ENCODE assay signal across 10 mouse cellular contexts in genomic region chr10:126972988-126973387, GRCm38 (mm10). TPM values are rescaled to one million over a fixed set of nuclear protein-coding genes. Genes with fewer than 3 reads are reported as not detected.
DNase-seq lines count a peak whose midpoint lies in the region; ATAC-seq and TF ChIP-seq lines count a peak whose summit lies in the region.
"Had no signal": no experiment of that assay in that cellular context is flagged by ENCODE, and none has a peak within 500 bp of the region (broad histone marks: within the 10 kb centered on the region; RNA-seq: fewer than 3 reads in every experiment).

No protein-coding gene starts in this region.

- no peak overlapping the region for H3K4me2 ChIP-seq in kidney, postnatal 0 days (ENCODE audit: low read length)
- H3K4me2 ChIP-seq in embryonic facial prominence, embryonic 14.5 days (ENCODE audit: low read depth, low read length) = no peak overlapping the region
- H3K4me2 ChIP-seq in stomach, embryonic 14.5 days (replicated peaks; ENCODE audit: low read depth, low read length) = no peak overlapping the region

- no peaks in the 10 kb centered on the region for H3K9me3 ChIP-seq in kidney, postnatal 0 days (replicated peaks; ENCODE audit: low read length)
- H3K9me3 ChIP-seq in embryonic facial prominence, embryonic 14.5 days (ENCODE audit: control insufficient read depth, low read length) = no peaks in the 10 kb centered on the region
- no peaks in the 10 kb centered on the region for H3K9me3 ChIP-seq in stomach, embryonic 14.5 days (ENCODE audit: control insufficient read depth, low read depth, low read length)

- peaks cover 23% of the 10 kb centered on the region for H3K4me1 ChIP-seq in kidney, postnatal 0 days (replicated peaks; ENCODE audit: insufficient read depth, low read length)
- peaks cover 24% of the 10 kb centered on the region for H3K4me1 ChIP-seq in embryonic facial prominence, embryonic 14.5 days (ENCODE audit: control insufficient read depth, insufficient read depth, low read length)
- H3K4me1 ChIP-seq in stomach, embryonic 14.5 days (ENCODE audit: control insufficient read depth, insufficient read depth, low read length) = peaks cover 43% of the 10 kb centered on the region

- no peaks in the 10 kb centered on the region for H3K27me3 ChIP-seq in kidney, postnatal 0 days (ENCODE audit: insufficient read depth, low read length)
- H3K27me3 ChIP-seq in embryonic facial prominence, embryonic 14.5 days (replicated peaks; ENCODE audit: control insufficient read depth, insufficient read depth, low read length) = no peaks in the 10 kb centered on the region
- no peaks in the 10 kb centered on the region for H3K27me3 ChIP-seq in stomach, embryonic 14.5 days (ENCODE audit: control insufficient read depth, insufficient read depth, low read length)

- H3K27ac ChIP-seq in gastrocnemius, adult 2 months = peak overlapping the region; percentile 90
- H3K27ac ChIP-seq in kidney, postnatal 0 days = peak overlapping the region; percentile 80; the same call in 1 of the 2 replicates
- peak overlapping the region; percentile 77; the same call in 1 of the 2 replicates for H3K27ac ChIP-seq in embryonic facial prominence, embryonic 14.5 days (replicated peaks; ENCODE audit: low read depth, low read length)
- H3K27ac ChIP-seq in stomach, embryonic 14.5 days (ENCODE audit: low read length) = peak overlapping the region; percentile 79; the same call in 1 of the 2 replicates

- intact Hi-C loops in gastrocnemius, adult 2 months (cut with DNase I) = no loop called here

- no peak overlapping the region for H3K4me3 ChIP-seq in gastrocnemius, adult 2 months
- no peak overlapping the region for H3K4me3 ChIP-seq in kidney, postnatal 0 days (replicated peaks; ENCODE audit: low read depth, low read length)
- no peak overlapping the region for H3K4me3 ChIP-seq in embryonic facial prominence, embryonic 14.5 days (ENCODE audit: low read depth, low read length)
- no peak overlapping the region for H3K4me3 ChIP-seq in stomach, embryonic 14.5 days (ENCODE audit: low read depth, low read length)

- WGBS in kidney, postnatal 0 days = 20% methylated on average over 7 of the region's 7 CpGs
- 19% methylated on average over 7 of the region's 7 CpGs for WGBS in embryonic facial prominence, embryonic 14.5 days
- 22% methylated on average over 7 of the region's 7 CpGs for WGBS in stomach, embryonic 14.5 days

- no peak for ATAC-seq in kidney, postnatal 0 days (replicated peaks; ENCODE audit: low FRiP score, low read depth)
- no peak for ATAC-seq in embryonic facial prominence, embryonic 14.5 days (ENCODE audit: low read depth)
- ATAC-seq in stomach, embryonic 14.5 days (ENCODE audit: insufficient number of reproducible peaks, insufficient read depth, low FRiP score, low read depth) = no peak

- H3K9ac ChIP-seq in kidney, postnatal 0 days (ENCODE audit: low read depth, low read length) = peak overlapping the region; percentile 2; the same call in 1 of the 2 replicates
- H3K9ac ChIP-seq in embryonic facial prominence, embryonic 14.5 days (ENCODE audit: low read depth, low read length) = no peak overlapping the region
- no peak overlapping the region for H3K9ac ChIP-seq in stomach, embryonic 14.5 days (replicated peaks; ENCODE audit: low read depth, low read length)

- no peaks in the 10 kb centered on the region for H3K36me3 ChIP-seq in kidney, postnatal 0 days (ENCODE audit: insufficient read depth, low read length)
- H3K36me3 ChIP-seq in embryonic facial prominence, embryonic 14.5 days (ENCODE audit: control insufficient read depth, insufficient read depth, low read length) = no peaks in the 10 kb centered on the region
- H3K36me3 ChIP-seq in stomach, embryonic 14.5 days (ENCODE audit: control insufficient read depth, insufficient read depth, low read length) = no peaks in the 10 kb centered on the region

- no peak for TF ChIP-seq CTCF in gastrocnemius, adult 2 months (IDR thresholded peaks at IDR 0.05)
- TF ChIP-seq CTCF in kidney, postnatal 0 days (IDR thresholded peaks at IDR 0.05; ENCODE audit: low read depth) = no peak

- DNase-seq in gastrocnemius, adult 2 months = no peak
- no peak for DNase-seq in gastrocnemius, postnatal 25 days
- no peak for DNase-seq in kidney, postnatal 0 days (ENCODE audit: low spot score)
- DNase-seq in kidney, postnatal 25 days = no peak
- DNase-seq in embryonic facial prominence, embryonic 14.5 days (ENCODE audit: low spot score) = no peak
- no peak for DNase-seq in cerebellum, adult 18-20 months
- DNase-seq in ovary, postnatal 10 days (ENCODE audit: low spot score) = no peak
- DNase-seq: kidney, postnatal 36 days had no signal

RNA-seq across cellular contexts. Expression of gene Ctdsp2, which starts 5.5 kb away (rescaled TPM):
- 10 to 100 TPM; 94.0 to 99.2 TPM for total RNA-seq in gastrocnemius, adult 2 months (2021)
- total RNA-seq in gastrocnemius, postnatal 25 days (2021) = 10 to 100 TPM; 90.6 to 98.7 TPM
- 62.4 and 68.5 TPM in 2 replicates for polyA plus RNA-seq in kidney, postnatal 0 days (2015; fragmentation: Nextera tagmentation; extraction: Ambion mirVana)
- polyA plus RNA-seq in embryonic facial prominence, embryonic 14.5 days (2014; fragmentation: Nextera tagmentation; extraction: Ambion mirVana) = 109 and 116 TPM in 2 replicates
- polyA plus RNA-seq in stomach, embryonic 14.5 days (2014; fragmentation: Nextera tagmentation; extraction: Ambion mirVana) = 103 and 107 TPM in 2 replicates

RNA-seq across cellular contexts. Expression of gene Avil, which starts 27.5 kb away (rescaled TPM):
- total RNA-seq in gastrocnemius, adult 2 months (2021) = 1 to 10 TPM; 3.2 to 5.7 TPM
- 1 to 10 TPM; 1.5 to 2.3 TPM for total RNA-seq in gastrocnemius, postnatal 25 days (2021)
- 0.07 and 0.10 TPM in 2 replicates for polyA plus RNA-seq in kidney, postnatal 0 days (2015; fragmentation: Nextera tagmentation; extraction: Ambion mirVana)
- 7.8 and 9.0 TPM in 2 replicates for polyA plus RNA-seq in embryonic facial prominence, embryonic 14.5 days (2014; fragmentation: Nextera tagmentation; extraction: Ambion mirVana)
- 0.29 and 0.58 TPM in 2 replicates for polyA plus RNA-seq in stomach, embryonic 14.5 days (2014; fragmentation: Nextera tagmentation; extraction: Ambion mirVana)
- polyA plus RNA-seq: liver, embryonic 16.5 days had no signal

RNA-seq across cellular contexts. Expression of gene Tsfm, which starts 57.7 kb away (rescaled TPM):
- total RNA-seq in gastrocnemius, adult 2 months (2021) = 10 to 100 TPM; 15.0 to 28.8 TPM
- total RNA-seq in gastrocnemius, postnatal 25 days (2021) = 10 to 100 TPM; 20.9 TPM
- polyA plus RNA-seq in kidney, postnatal 0 days (2015; fragmentation: Nextera tagmentation; extraction: Ambion mirVana) = 97.3 and 109 TPM in 2 replicates
- polyA plus RNA-seq in embryonic facial prominence, embryonic 14.5 days (2014; fragmentation: Nextera tagmentation; extraction: Ambion mirVana) = 61.0 and 61.3 TPM in 2 replicates
- 78.6 and 83.7 TPM in 2 replicates for polyA plus RNA-seq in stomach, embryonic 14.5 days (2014; fragmentation: Nextera tagmentation; extraction: Ambion mirVana)
